Mouse (Mus musculus): ENCODE measurements around the gene Vmn2r24.
"Not testable (repeated sequence)": the region's sequence is repeated elsewhere in the genome, so short reads cannot be mapped to it uniquely, and the experiment has no call there.

The Vmn2r24 gene

DNA sequence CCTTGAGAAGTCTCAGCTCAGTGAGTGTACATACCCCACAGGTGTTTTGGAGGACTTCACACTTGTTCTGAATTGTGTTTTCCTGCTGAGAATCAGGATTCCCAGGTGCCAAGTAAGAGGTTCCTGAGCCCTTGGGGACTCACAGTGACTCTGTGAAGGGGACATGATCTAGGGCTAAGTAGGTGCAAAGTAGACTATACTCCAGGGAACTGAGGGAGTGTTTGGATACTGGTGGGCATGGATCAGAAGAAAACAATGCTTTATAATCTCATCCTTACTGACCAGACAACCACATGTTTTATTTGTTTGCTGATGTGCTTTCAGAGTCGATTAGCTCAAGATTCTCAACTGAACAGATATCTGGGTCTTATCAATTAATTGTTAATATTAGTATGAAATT, at the start of gene Vmn2r24:
TSS of gene Vmn2r24 (plus strand) at position 301 of the 400 bp plus-strand sequence.
- in situ Hi-C loops (cut with MboI): no loop called here

DNA sequence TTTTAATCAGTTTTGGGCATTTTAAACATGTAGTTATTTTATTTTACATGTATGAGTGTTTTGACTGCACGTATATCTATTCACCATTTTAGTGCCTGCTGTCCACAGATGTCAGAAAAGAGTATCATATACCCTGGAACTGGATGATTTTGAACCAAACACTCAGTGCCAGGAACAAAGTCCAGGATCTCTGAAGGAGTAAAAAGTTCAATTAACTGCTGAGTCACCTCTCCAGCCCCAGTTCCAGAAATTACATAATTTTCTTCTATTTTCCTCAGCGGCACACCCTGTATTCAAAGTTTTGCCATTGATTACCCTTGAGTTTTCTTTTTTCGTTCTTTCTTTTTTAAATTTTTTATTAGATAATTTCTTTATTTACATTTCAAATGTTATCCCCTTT, 8.6 kb upstream of the Vmn2r24 start:
- in situ Hi-C loops (cut with MboI): no loop called here

- in situ Hi-C loops (cut with MboI): no loop called here
Measured at GRCm38 (mm10) chr6:123784857-123785256, 6.2 kb downstream of the Vmn2r24 start.

GRCm38 (mm10) chr6:123793746-123794145, 15.1 kb downstream of the Vmn2r24 start:
- in situ Hi-C loops (cut with MboI): no loop called here

- in situ Hi-C loops (cut with MboI): not testable (repeated sequence)
Measured at GRCm38 (mm10) chr6:123810291-123810690, 31.6 kb downstream of the Vmn2r24 start.

DNA sequence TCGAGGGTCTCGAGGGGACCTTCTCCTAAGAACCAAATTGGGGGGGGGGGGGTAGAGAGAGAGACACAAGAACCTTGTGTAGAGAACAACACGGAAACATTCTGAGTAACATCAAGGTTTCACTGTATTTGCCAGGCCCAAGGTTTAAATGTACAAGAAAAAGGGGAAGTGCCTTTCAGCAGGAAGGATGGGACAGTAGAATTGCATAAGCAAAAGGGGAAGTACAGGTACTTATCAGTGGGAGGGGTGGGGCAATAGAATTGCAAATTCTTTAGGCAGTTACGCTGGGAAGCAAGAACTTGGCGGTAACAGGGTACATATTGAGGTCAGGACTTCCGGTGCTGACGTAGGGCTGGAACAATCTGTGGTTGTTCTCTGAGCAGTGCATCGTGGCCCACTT, 41.3 kb downstream of the Vmn2r24 start:
- in situ Hi-C loops (cut with MboI): no loop called here

GRCm38 (mm10) chr6:123853363-123853762, 74.7 kb downstream of the Vmn2r24 start, which contains the start of gene Vmn2r25:
Gene Vmn2r25 (minus strand): TSS chr6:123853463.
- in situ Hi-C loops (cut with MboI): not testable (repeated sequence)
